Mouse (Mus musculus): ENCODE measurements around the gene Syngr3. TPM values are rescaled to one million over a fixed set of nuclear protein-coding genes. Genes with fewer than 3 reads are reported as not detected.
"Not testable (repeated sequence)": the region's sequence is repeated elsewhere in the genome, so short reads cannot be mapped to it uniquely, and the experiment has no call there.

Gene Syngr3
- polyA plus RNA-seq, 1 experiment from 2014 or later = 6.9 TPM

- WGBS = 62% methylated on average over 5 of the region's 5 CpGs
- H3K27ac ChIP-seq = not testable (repeated sequence)
Measured at GRCm38 (mm10) chr17:24718938-24719337, 29.2 kb upstream of the Syngr3 start.

GRCm38 (mm10) chr17:24717943-24718342 is 28.2 kb upstream of the Syngr3 start, which contains the start of the genes Rnf151 and Rps2:
Rnf151 (minus strand) TSS chr17:24718063.
Rps2 (plus strand) TSS chr17:24718116.
- Histone ChIP-seq H3K27me3 (replicated peaks) (no peaks in the 10 kb centered on the region), H3K9ac (peak within 1 kb of the TSS; percentile 96; the same call in 1 of the 2 replicates), H3K9me3 (no peaks in the 10 kb centered on the region), H3K4me3 (replicated peaks) (peak within 1 kb of the TSS; percentile 90), H3K4me2 (peak within 1 kb of the TSS; percentile 57), H3K4me1 (peaks cover 16% of the 10 kb centered on the region), H3K27ac (no peak within 1 kb of the TSS), H3K36me3 (peaks cover 25% of the 10 kb centered on the region)
- 87% methylated on average over 4 of the region's 4 CpGs for WGBS
- no peak for ATAC-seq (ENCODE audit: insufficient read depth, low FRiP score, low read depth)

More at GRCm38 (mm10) chr17:24718938-24719337, 29.2 kb upstream of the Syngr3 start:
- peaks cover 20% of the 10 kb centered on the region for H3K4me1 ChIP-seq
- H3K9ac ChIP-seq = peak overlapping the region; percentile 96; the same call in 1 of the 2 replicates
- ATAC-seq (ENCODE audit: insufficient read depth, low FRiP score, low read depth); H3K27me3 ChIP-seq (replicated peaks); H3K9me3 ChIP-seq: not testable (repeated sequence)
- peak overlapping the region; percentile 57 for H3K4me2 ChIP-seq
- H3K36me3 ChIP-seq = peaks cover 25% of the 10 kb centered on the region
- peak overlapping the region; percentile 90 for H3K4me3 ChIP-seq (replicated peaks)

- Histone ChIP-seq H3K9me3 (no peaks in the 10 kb centered on the region), H3K9ac (no peak overlapping the region)
- WGBS = 95% methylated on average over 15 of the region's 15 CpGs
Measured at GRCm38 (mm10) chr17:24716166-24716682, 26.5 kb upstream of the Syngr3 start.

GRCm38 (mm10) chr17:24715556-24715955 is 25.8 kb upstream of the Syngr3 start:
- H3K4me1 ChIP-seq = no peaks in the 10 kb centered on the region; the same call in 1 of the 2 replicates
- ATAC-seq (ENCODE audit: insufficient read depth, low FRiP score, low read depth) = no peak
- H3K4me3 ChIP-seq (replicated peaks) = no peak overlapping the region
- no peak overlapping the region for H3K9ac ChIP-seq
- no peaks in the 10 kb centered on the region for H3K27me3 ChIP-seq (replicated peaks)
- H3K4me2 ChIP-seq = no peak overlapping the region
- peaks cover 11% of the 10 kb centered on the region; the same call in 1 of the 2 replicates for H3K36me3 ChIP-seq
- H3K9me3 ChIP-seq = no peaks in the 10 kb centered on the region
- WGBS = 77% methylated on average over 6 of the region's 6 CpGs
- no peak overlapping the region for H3K27ac ChIP-seq

More at GRCm38 (mm10) chr17:24716166-24716682, 26.5 kb upstream of the Syngr3 start:
- ATAC-seq (ENCODE audit: insufficient read depth, low FRiP score, low read depth) = no peak
- Histone ChIP-seq H3K36me3 (peaks cover 12% of the 10 kb centered on the region; the same call in 1 of the 2 replicates), H3K27ac (no peak overlapping the region), H3K4me3 (replicated peaks) (no peak overlapping the region), H3K4me1 (peaks cover 1% of the 10 kb centered on the region; the same call in 1 of the 2 replicates), H3K4me2 (no peak overlapping the region), H3K27me3 (replicated peaks) (no peaks in the 10 kb centered on the region)

GRCm38 (mm10) chr17:24708646-24709045 is 18.9 kb upstream of the Syngr3 start:
- Histone ChIP-seq H3K27ac (no peak overlapping the region), H3K9me3 (no peaks in the 10 kb centered on the region), H3K9ac (no peak overlapping the region), H3K36me3 (peaks cover 13% of the 10 kb centered on the region), H3K4me3 (replicated peaks) (peak overlapping the region; percentile 86; the same call in 1 of the 2 replicates), H3K4me2 (no peak overlapping the region), H3K4me1 (no peaks in the 10 kb centered on the region), H3K27me3 (replicated peaks) (no peaks in the 10 kb centered on the region)
- 34% methylated on average over 2 of the region's 2 CpGs for WGBS
- ATAC-seq (ENCODE audit: insufficient read depth, low FRiP score, low read depth) = no peak

- peak overlapping the region; percentile 80 for H3K9ac ChIP-seq
- ATAC-seq (ENCODE audit: insufficient read depth, low FRiP score, low read depth) = no peak
- no peaks in the 10 kb centered on the region for H3K4me1 ChIP-seq
- WGBS = 5% methylated on average over 24 of the region's 24 CpGs
- peak overlapping the region; percentile 86 for H3K4me3 ChIP-seq (replicated peaks)
- H3K9me3 ChIP-seq = no peaks in the 10 kb centered on the region
- no peaks in the 10 kb centered on the region for H3K27me3 ChIP-seq (replicated peaks)
- peaks cover 16% of the 10 kb centered on the region for H3K36me3 ChIP-seq
- H3K27ac ChIP-seq = peak overlapping the region; percentile 86
- peak overlapping the region; percentile 79 for H3K4me2 ChIP-seq
Measured at GRCm38 (mm10) chr17:24707801-24708425, 18.2 kb upstream of the Syngr3 start.

GRCm38 (mm10) chr17:24706982-24707800 is 17.4 kb upstream of the Syngr3 start, which contains the start of gene Tbl3:
Tbl3 (minus strand) TSS chr17:24707660.
- Histone ChIP-seq H3K4me3 (replicated peaks) (peak within 1 kb of the TSS; percentile 86), H3K9ac (peak within 1 kb of the TSS; percentile 80), H3K9me3 (no peaks in the 10 kb centered on the region), H3K36me3 (peaks cover 20% of the 10 kb centered on the region), H3K4me2 (peak within 1 kb of the TSS; percentile 79), H3K27ac (peak within 1 kb of the TSS; percentile 86), H3K27me3 (replicated peaks) (no peaks in the 10 kb centered on the region), H3K4me1 (no peaks in the 10 kb centered on the region)
- 4% methylated on average over 32 of the region's 32 CpGs for WGBS
- ATAC-seq (ENCODE audit: insufficient read depth, low FRiP score, low read depth) = peak; percentile 80

GRCm38 (mm10) chr17:24705821-24706220 is 16.1 kb upstream of the Syngr3 start:
- Histone ChIP-seq H3K9me3 (no peaks in the 10 kb centered on the region), H3K36me3 (peaks cover 34% of the 10 kb centered on the region), H3K27me3 (replicated peaks) (no peaks in the 10 kb centered on the region), H3K4me2 (no peak overlapping the region), H3K9ac (no peak overlapping the region), H3K4me3 (replicated peaks) (no peak overlapping the region), H3K4me1 (no peaks in the 10 kb centered on the region), H3K27ac (no peak overlapping the region)
- ATAC-seq (ENCODE audit: insufficient read depth, low FRiP score, low read depth) = no peak
- WGBS = 92% methylated on average over 3 of the region's 3 CpGs

- H3K9me3 ChIP-seq = no peaks in the 10 kb centered on the region
- H3K4me1 ChIP-seq = peaks cover 15% of the 10 kb centered on the region
- H3K4me2 ChIP-seq = no peak overlapping the region
- H3K36me3 ChIP-seq = peaks cover 43% of the 10 kb centered on the region
- no peak for ATAC-seq (ENCODE audit: insufficient read depth, low FRiP score, low read depth)
- H3K27me3 ChIP-seq (replicated peaks) = no peaks in the 10 kb centered on the region
- 89% methylated on average over 9 of the region's 9 CpGs for WGBS
- H3K27ac ChIP-seq = no peak overlapping the region
- no peak overlapping the region for H3K4me3 ChIP-seq (replicated peaks)
- H3K9ac ChIP-seq = no peak overlapping the region
Measured at GRCm38 (mm10) chr17:24701251-24701650, 11.5 kb upstream of the Syngr3 start.

- Histone ChIP-seq H3K27ac (no peak overlapping the region), H3K9ac (no peak overlapping the region), H3K4me2 (no peak overlapping the region), H3K36me3 (peaks cover 39% of the 10 kb centered on the region), H3K27me3 (replicated peaks) (no peaks in the 10 kb centered on the region), H3K4me1 (peaks cover 21% of the 10 kb centered on the region), H3K4me3 (replicated peaks) (no peak overlapping the region), H3K9me3 (no peaks in the 10 kb centered on the region)
- 70% methylated on average over 2 of the region's 2 CpGs for WGBS
- ATAC-seq (ENCODE audit: insufficient read depth, low FRiP score, low read depth) = no peak
Measured at GRCm38 (mm10) chr17:24699473-24699872, 9.7 kb upstream of the Syngr3 start.

GRCm38 (mm10) chr17:24698715-24699114 is 9.0 kb upstream of the Syngr3 start:
- no peak overlapping the region for H3K4me2 ChIP-seq
- H3K9ac ChIP-seq = no peak overlapping the region
- H3K27ac ChIP-seq = no peak overlapping the region
- H3K9me3 ChIP-seq = no peaks in the 10 kb centered on the region
- H3K27me3 ChIP-seq (replicated peaks) = no peaks in the 10 kb centered on the region
- no peak overlapping the region for H3K4me3 ChIP-seq (replicated peaks)
- peaks cover 31% of the 10 kb centered on the region for H3K36me3 ChIP-seq
- H3K4me1 ChIP-seq = peaks cover 21% of the 10 kb centered on the region
- WGBS = 72% methylated on average over 9 of the region's 9 CpGs
- no peak for ATAC-seq (ENCODE audit: insufficient read depth, low FRiP score, low read depth)
